Mouse (Mus musculus): ENCODE data around the gene Prss41.

GRCm38 (mm10) chr17:23802746-23803365 is 41.1 kb downstream of the Prss41 start:
- TF ChIP-seq CTCF (IDR thresholded peaks at IDR 0.05; ENCODE audit: control insufficient read depth, insufficient read depth, low read length): no peak; the same call in 1 of the 2 replicates
- TF ChIP-seq POLR2A (IDR thresholded peaks at IDR 0.05; ENCODE audit: borderline replicate concordance, control insufficient read depth, low read depth, low read length): peak; percentile 92; the same call in 1 of the 2 replicates
